Comparison of ENCODE assay signal across 11 mouse cellular contexts in the genomic region with DNA sequence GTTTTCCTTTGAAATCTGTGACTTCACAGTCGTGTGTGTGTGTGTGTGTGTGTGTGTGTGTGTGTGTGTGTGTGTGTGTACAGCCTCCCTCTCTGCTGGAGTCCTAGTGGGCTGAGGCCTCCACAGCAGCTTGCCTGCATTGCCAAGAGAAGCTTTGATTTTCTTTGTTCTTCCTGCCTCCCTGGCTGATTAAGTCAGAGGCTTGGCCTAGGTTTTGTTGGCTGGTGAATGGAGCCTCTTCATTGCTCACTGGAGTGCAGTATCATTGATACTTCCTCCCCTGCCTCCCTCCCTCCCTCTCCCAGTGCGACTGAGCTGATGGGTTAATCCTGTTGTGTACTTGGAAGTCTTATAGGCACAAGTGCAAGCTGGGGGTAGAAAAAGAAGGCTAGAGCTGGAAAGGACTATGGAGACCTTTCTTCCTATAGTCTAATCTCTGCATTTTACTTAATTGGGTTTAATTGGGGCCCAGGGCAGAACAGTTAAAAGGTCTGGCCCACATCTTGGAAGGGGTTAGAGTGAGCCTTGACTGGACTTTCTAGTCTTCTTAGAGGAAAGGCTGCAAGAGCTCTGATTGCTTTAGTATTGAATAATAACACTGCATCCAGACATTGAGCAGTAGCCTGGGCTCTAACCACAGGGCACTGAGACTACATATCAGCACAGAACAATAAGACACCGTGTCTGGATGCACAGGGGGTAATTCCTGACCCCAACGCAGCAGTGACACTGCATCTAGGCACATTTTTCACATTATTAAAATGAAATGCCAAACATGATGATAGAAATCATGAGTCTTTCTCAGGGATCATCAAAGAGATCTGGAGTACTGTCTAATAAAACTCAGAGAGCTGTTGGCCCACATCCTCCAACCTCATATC.
DNase-seq lines count a peak whose midpoint lies in the region; ATAC-seq lines count a peak whose summit lies in the region.
"Had no signal": no experiment of that assay in that cellular context is flagged by ENCODE, and none has a peak within 500 bp of the region (broad histone marks: within the 10 kb centered on the region; RNA-seq: fewer than 3 reads in every experiment).

No protein-coding gene starts in this region.

- WGBS in forebrain, embryonic 12.5 days: 13% methylated on average over 4 of the region's 4 CpGs
- WGBS in limb, embryonic 10.5 days: 60% methylated on average over 4 of the region's 4 CpGs
- WGBS in neural tube, embryonic 12.5 days: 27% methylated on average over 4 of the region's 4 CpGs
- WGBS in liver, embryonic 11.5 days: 50% methylated on average over 4 of the region's 4 CpGs

- intact Hi-C loops in left cerebral cortex, postnatal 10 days (cut with DNase I): no loop called here
- intact Hi-C loops in heart, postnatal 25 days (cut with DNase I): no loop called here

- H3K4me2 ChIP-seq in forebrain, embryonic 12.5 days: peak overlapping the region; percentile 29
- no peak overlapping the region for H3K4me2 ChIP-seq in neural tube, embryonic 12.5 days (replicated peaks)
- no peak overlapping the region for H3K4me2 ChIP-seq in liver, embryonic 11.5 days

- DNase-seq in embryo, embryonic 9.5 days (ENCODE audit: extremely low spot score): peak; percentile 36
- no peak for DNase-seq in limb, embryonic 10.5 days (ENCODE audit: low spot score)
- DNase-seq in left cerebral cortex, postnatal 10 days (ENCODE audit: extremely low spot score in 1 of 2, low spot score in 2 of 2): no peak
- no peak for DNase-seq in liver, embryonic 11.5 days (ENCODE audit: low spot score)
- no peak for DNase-seq in kidney, postnatal 4 days
- no peak for DNase-seq in heart, postnatal 25 days (ENCODE audit: low spot score)
- DNase-seq: gastrocnemius, postnatal 10 days; heart, postnatal 10 days; spleen, adult 18-20 months had no signal

- H3K27ac ChIP-seq in forebrain, embryonic 12.5 days: peak overlapping the region; percentile 77
- H3K27ac ChIP-seq in limb, embryonic 10.5 days: peak overlapping the region; percentile 15
- H3K27ac ChIP-seq in neural tube, embryonic 12.5 days: peak overlapping the region; percentile 32; the same call in 1 of the 2 replicates
- no peak overlapping the region for H3K27ac ChIP-seq in liver, embryonic 11.5 days (ENCODE audit: low read depth, low read length)

- H3K9ac ChIP-seq in forebrain, embryonic 12.5 days: no peak overlapping the region
- no peak overlapping the region for H3K9ac ChIP-seq in neural tube, embryonic 12.5 days
- H3K9ac ChIP-seq in liver, embryonic 11.5 days (ENCODE audit: low read depth, low read length): no peak overlapping the region

- H3K9me3 ChIP-seq in forebrain, embryonic 12.5 days: no peaks in the 10 kb centered on the region
- no peaks in the 10 kb centered on the region for H3K9me3 ChIP-seq in limb, embryonic 10.5 days (replicated peaks)
- peaks cover 2% of the 10 kb centered on the region for H3K9me3 ChIP-seq in neural tube, embryonic 12.5 days
- no peaks in the 10 kb centered on the region for H3K9me3 ChIP-seq in liver, embryonic 11.5 days (ENCODE audit: control insufficient read depth, low read length)

- no peak overlapping the region for H3K4me3 ChIP-seq in forebrain, embryonic 12.5 days (replicated peaks)
- no peak overlapping the region for H3K4me3 ChIP-seq in limb, embryonic 10.5 days
- H3K4me3 ChIP-seq in neural tube, embryonic 12.5 days: no peak overlapping the region
- no peak overlapping the region for H3K4me3 ChIP-seq in liver, embryonic 11.5 days (ENCODE audit: low read depth, low read length)

- no peaks in the 10 kb centered on the region for H3K36me3 ChIP-seq in forebrain, embryonic 12.5 days (replicated peaks)
- no peaks in the 10 kb centered on the region for H3K36me3 ChIP-seq in limb, embryonic 10.5 days
- H3K36me3 ChIP-seq in neural tube, embryonic 12.5 days: no peaks in the 10 kb centered on the region
- no peaks in the 10 kb centered on the region for H3K36me3 ChIP-seq in liver, embryonic 11.5 days (ENCODE audit: control insufficient read depth, insufficient read depth, low read length)

- peaks cover 38% of the 10 kb centered on the region for H3K27me3 ChIP-seq in forebrain, embryonic 12.5 days
- no peaks in the 10 kb centered on the region for H3K27me3 ChIP-seq in limb, embryonic 10.5 days (ENCODE audit: low read depth, poor library complexity, severe bottlenecking)
- H3K27me3 ChIP-seq in neural tube, embryonic 12.5 days (replicated peaks): no peaks in the 10 kb centered on the region
- H3K27me3 ChIP-seq in liver, embryonic 11.5 days (replicated peaks; ENCODE audit: control insufficient read depth, insufficient read depth, low read length): no peaks in the 10 kb centered on the region

- peaks cover 47% of the 10 kb centered on the region for H3K4me1 ChIP-seq in forebrain, embryonic 12.5 days
- H3K4me1 ChIP-seq in limb, embryonic 10.5 days: peaks cover 54% of the 10 kb centered on the region
- peaks cover 29% of the 10 kb centered on the region for H3K4me1 ChIP-seq in neural tube, embryonic 12.5 days
- H3K4me1 ChIP-seq in liver, embryonic 11.5 days (replicated peaks; ENCODE audit: control insufficient read depth, insufficient read depth, low read length): no peaks in the 10 kb centered on the region

- ATAC-seq in forebrain, embryonic 12.5 days (ENCODE audit: low FRiP score): peak; percentile 89
- ATAC-seq in neural tube, embryonic 12.5 days (ENCODE audit: low FRiP score, low read depth): peak; percentile 66
- no peak for ATAC-seq in liver, embryonic 11.5 days (replicated peaks; ENCODE audit: low FRiP score)
